Mouse (Mus musculus): Measurements from ENCODE around the gene Cntrob.

GRCm38 (mm10) chr11:69333922-69334321, 10.3 kb upstream of the Cntrob start:
- no peak for TF ChIP-seq CTCF (IDR thresholded peaks at IDR 0.05; ENCODE audit: low read depth)
- no peak for TF ChIP-seq EP300 (IDR thresholded peaks at IDR 0.05; ENCODE audit: low read depth)
